Comparison of ENCODE assay signal across 22 mouse cellular contexts in the genomic region with DNA sequence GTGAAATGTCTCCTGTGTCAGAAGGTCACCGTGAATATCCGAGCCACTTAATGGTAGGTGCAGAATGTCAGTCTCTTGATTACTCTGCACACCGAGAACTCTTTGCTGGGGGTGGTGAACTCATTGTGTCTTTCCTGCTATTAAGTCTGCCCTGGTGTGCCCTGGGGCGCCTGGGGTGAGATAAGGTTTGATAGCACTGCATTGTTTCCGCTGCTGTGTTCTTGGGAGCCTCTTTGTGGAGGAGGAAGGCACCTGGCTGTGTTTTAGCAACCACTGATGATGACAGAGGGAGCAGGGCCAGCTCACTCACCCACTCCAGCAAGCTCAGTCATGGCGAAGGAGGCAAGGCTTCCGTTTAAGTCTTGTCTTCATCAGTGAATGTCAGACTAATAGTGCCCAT. TPM values are rescaled to one million over a fixed set of nuclear protein-coding genes. Genes with fewer than 3 reads are reported as not detected.
A peak's percentile ranks its signal among the peaks of the same experiment; 100 is the strongest.
DNase-seq lines count a peak whose midpoint lies in the region; ATAC-seq and TF ChIP-seq lines count a peak whose summit lies in the region.
"Had no signal": no experiment of that assay in that cellular context is flagged by ENCODE, and none has a peak within 500 bp of the region (broad histone marks: within the 10 kb centered on the region; RNA-seq: fewer than 3 reads in every experiment).

No protein-coding gene starts in this region.

- no peak overlapping the region for H3K9ac ChIP-seq in heart, embryonic 15.5 days
- H3K9ac ChIP-seq in midbrain, postnatal 0 days (replicated peaks; ENCODE audit: low read length, poor library complexity, severe bottlenecking) = no peak overlapping the region
- H3K9ac ChIP-seq: hindbrain, embryonic 13.5 days; midbrain, embryonic 12.5 days had no signal

- DNase-seq in adrenal gland, postnatal 14 days = peak; percentile 11
- no peak for DNase-seq in adrenal gland, postnatal 36 days
- no peak for DNase-seq in heart, adult 18-20 months
- peak; percentile 39 for DNase-seq in fat pad, adult 2 months (ENCODE audit: extremely low read depth, low read depth, low spot score)
- DNase-seq in midbrain, postnatal 0 days (ENCODE audit: low spot score) = no peak
- no peak for DNase-seq in cerebellum, adult 9-10 months
- DNase-seq: cerebellum, adult 9-11 months; embryo, embryonic 11 days; kidney, adult 11 months; left cerebral cortex, postnatal 4 days; lung, adult 18-20 months; lung, postnatal 36 days; right cerebral cortex, postnatal 25 days; thymus, postnatal 4 days had no signal

- H3K4me1 ChIP-seq in heart, embryonic 15.5 days (replicated peaks) = peaks cover 10% of the 10 kb centered on the region
- no peaks in the 10 kb centered on the region for H3K4me1 ChIP-seq in midbrain, postnatal 0 days (ENCODE audit: insufficient read depth, low read length)
- H3K4me1 ChIP-seq: hindbrain, embryonic 13.5 days; midbrain, embryonic 12.5 days had no signal

- WGBS in heart, embryonic 15.5 days = 32% methylated on average over 7 of the region's 7 CpGs
- WGBS in midbrain, postnatal 0 days = 83% methylated on average over 7 of the region's 7 CpGs

- no peak overlapping the region for H3K4me3 ChIP-seq in heart, embryonic 15.5 days
- H3K4me3 ChIP-seq in midbrain, postnatal 0 days (ENCODE audit: low read depth, low read length) = no peak overlapping the region
- H3K4me3 ChIP-seq: hindbrain, embryonic 13.5 days; layer of hippocampus, adult 2 months; midbrain, embryonic 12.5 days had no signal

- no peaks in the 10 kb centered on the region for H3K9me3 ChIP-seq in heart, embryonic 15.5 days (replicated peaks)
- H3K9me3 ChIP-seq in midbrain, postnatal 0 days (ENCODE audit: low read length) = no peaks in the 10 kb centered on the region
- H3K9me3 ChIP-seq: hindbrain, embryonic 13.5 days; midbrain, embryonic 12.5 days had no signal

- no peak overlapping the region for H3K4me2 ChIP-seq in heart, embryonic 15.5 days
- H3K4me2 ChIP-seq in midbrain, postnatal 0 days (ENCODE audit: low read depth, low read length, poor library complexity, severe bottlenecking) = no peak overlapping the region
- H3K4me2 ChIP-seq: hindbrain, embryonic 13.5 days; midbrain, embryonic 12.5 days had no signal

- TF ChIP-seq CTCF in midbrain, postnatal 0 days (IDR thresholded peaks at IDR 0.05) = no peak

- H3K27me3 ChIP-seq in heart, embryonic 15.5 days = no peaks in the 10 kb centered on the region
- H3K27me3 ChIP-seq in midbrain, postnatal 0 days (ENCODE audit: insufficient read depth, low read length) = no peaks in the 10 kb centered on the region
- H3K27me3 ChIP-seq: hindbrain, embryonic 13.5 days; midbrain, embryonic 12.5 days had no signal

- peak overlapping the region; percentile 2; the same call in 1 of the 2 replicates for H3K27ac ChIP-seq in heart, embryonic 15.5 days
- H3K27ac ChIP-seq in midbrain, postnatal 0 days (ENCODE audit: low read depth, low read length) = no peak overlapping the region
- H3K27ac ChIP-seq: hindbrain, embryonic 13.5 days; kidney, postnatal 0 days; layer of hippocampus, adult 2 months; midbrain, embryonic 12.5 days had no signal

- H3K36me3 ChIP-seq in heart, embryonic 15.5 days = peaks cover 67% of the 10 kb centered on the region
- H3K36me3 ChIP-seq in midbrain, postnatal 0 days (ENCODE audit: insufficient read depth, low read length) = peaks cover 57% of the 10 kb centered on the region

- no peak for ATAC-seq in heart, embryonic 15.5 days (replicated peaks; ENCODE audit: insufficient number of reproducible peaks, insufficient read depth, low FRiP score, low read depth)
- peak; percentile 91 for ATAC-seq in megakaryocyte-erythroid progenitor cell, adult 5-6 weeks (replicated peaks; ENCODE audit: low FRiP score, low TSS enrichment, poor library complexity, severe bottlenecking)
- ATAC-seq in midbrain, postnatal 0 days (ENCODE audit: low FRiP score) = no peak
- ATAC-seq: forebrain, embryonic 14.5 days had no signal

RNA-seq across cellular contexts. Expression of gene Plekha3, which starts 13.1 kb away (rescaled TPM):
- 36.0 and 37.7 TPM in 2 replicates for total RNA-seq in adrenal gland, postnatal 14 days (2021)
- total RNA-seq in adrenal gland, postnatal 36 days (2021) = 10 to 100 TPM; 49.6 to 54.7 TPM
- 8.7 and 9.2 TPM in 2 replicates for polyA plus RNA-seq in heart, embryonic 15.5 days (2015; fragmentation: Nextera tagmentation; extraction: Ambion mirVana)
- total RNA-seq in heart, adult 18-20 months (2021) = 10 to 100 TPM; 19.9 to 22.5 TPM
- total RNA-seq in megakaryocyte-erythroid progenitor cell, adult 5-6 weeks (2014; fragmentation: Nextera tagmentation) = 19.8 and 23.7 TPM in 2 replicates
- 20.4 and 21.8 TPM in 2 replicates for total RNA-seq in megakaryocyte-erythroid progenitor cell, adult 5-6 weeks (2017)
- total RNA-seq in midbrain, postnatal 0 days (2014; rRNA removed) = 19.9 and 22.1 TPM in 2 replicates
- polyA plus RNA-seq in midbrain, postnatal 0 days (2015; fragmentation: Nextera tagmentation; extraction: Ambion mirVana) = 6.9 and 8.7 TPM in 2 replicates

RNA-seq across cellular contexts. Expression of gene Fkbp7, which starts 15.2 kb away (rescaled TPM):
- 30.2 and 32.7 TPM in 2 replicates for total RNA-seq in adrenal gland, postnatal 14 days (2021)
- 10 to 100 TPM; 20.7 to 25.7 TPM for total RNA-seq in adrenal gland, postnatal 36 days (2021)
- 63.4 and 66.1 TPM in 2 replicates for polyA plus RNA-seq in heart, embryonic 15.5 days (2015; fragmentation: Nextera tagmentation; extraction: Ambion mirVana)
- 10 to 100 TPM; 21.8 to 25.2 TPM for total RNA-seq in heart, adult 18-20 months (2021)
- total RNA-seq in megakaryocyte-erythroid progenitor cell, adult 5-6 weeks (2014; fragmentation: Nextera tagmentation) = 6.6 and 6.7 TPM in 2 replicates
- 8.6 and 13.0 TPM in 2 replicates for total RNA-seq in megakaryocyte-erythroid progenitor cell, adult 5-6 weeks (2017)
- 7.8 and 11.9 TPM in 2 replicates for total RNA-seq in midbrain, postnatal 0 days (2014; rRNA removed)
- polyA plus RNA-seq in midbrain, postnatal 0 days (2015; fragmentation: Nextera tagmentation; extraction: Ambion mirVana) = 11.6 and 13.5 TPM in 2 replicates

RNA-seq across cellular contexts. Expression of gene Pjvk, which starts 39.9 kb away (rescaled TPM):
- not detected in 2 replicates for total RNA-seq in adrenal gland, postnatal 14 days (2021)
- under 1 TPM; 0.26 to 0.40 TPM for total RNA-seq in adrenal gland, postnatal 36 days (2021)
- not detected in 2 replicates for polyA plus RNA-seq in heart, embryonic 15.5 days (2015; fragmentation: Nextera tagmentation; extraction: Ambion mirVana)
- not detected for total RNA-seq in heart, adult 18-20 months (2021)
- total RNA-seq in megakaryocyte-erythroid progenitor cell, adult 5-6 weeks (2014; fragmentation: Nextera tagmentation) = not detected in 2 replicates
- total RNA-seq in megakaryocyte-erythroid progenitor cell, adult 5-6 weeks (2017) = not detected in 2 replicates
- 0.19 TPM in 1 of 2 replicates, not detected in the other for total RNA-seq in midbrain, postnatal 0 days (2014; rRNA removed)
- 1.2 and 1.3 TPM in 2 replicates for polyA plus RNA-seq in midbrain, postnatal 0 days (2015; fragmentation: Nextera tagmentation; extraction: Ambion mirVana)
- polyA plus RNA-seq: gonadal fat pad, adult 2 months had no signal

RNA-seq across cellular contexts. Expression of gene Prkra, which starts 40.3 kb away (rescaled TPM):
- total RNA-seq in adrenal gland, postnatal 14 days (2021) = 25.9 and 26.8 TPM in 2 replicates
- 10 to 100 TPM; 22.0 to 32.0 TPM for total RNA-seq in adrenal gland, postnatal 36 days (2021)
- polyA plus RNA-seq in heart, embryonic 15.5 days (2015; fragmentation: Nextera tagmentation; extraction: Ambion mirVana) = 32.1 and 32.5 TPM in 2 replicates
- total RNA-seq in heart, adult 18-20 months (2021) = 10 to 100 TPM; 14.3 to 15.2 TPM
- 27.0 and 31.1 TPM in 2 replicates for total RNA-seq in megakaryocyte-erythroid progenitor cell, adult 5-6 weeks (2014; fragmentation: Nextera tagmentation)
- 15.2 and 20.2 TPM in 2 replicates for total RNA-seq in megakaryocyte-erythroid progenitor cell, adult 5-6 weeks (2017)
- 93.6 and 117 TPM in 2 replicates for total RNA-seq in midbrain, postnatal 0 days (2014; rRNA removed)
- 109 and 113 TPM in 2 replicates for polyA plus RNA-seq in midbrain, postnatal 0 days (2015; fragmentation: Nextera tagmentation; extraction: Ambion mirVana)

Comparison
In these comparisons a context has a peak if more than half of its experiments do, and no peak if none do; other contexts are left out.
1. DNase-seq: peak in adrenal gland, postnatal 14 days (single experiment) and fat pad, adult 2 months (single experiment); none in adrenal gland, postnatal 36 days (0 of 2), heart, adult 18-20 months (0 of 2), midbrain, postnatal 0 days (single experiment) and cerebellum, adult 9-10 months (single experiment).